Mouse (Mus musculus) CH12.LX (cell line): ENCODE data around the gene Dctn3.
"Not testable (repeated sequence)": the region's sequence is repeated elsewhere in the genome, so short reads cannot be mapped to it uniquely, and the experiment has no call there.

Experiments
- CTCF ChIP-seq, 2 experiments: IDR thresholded peaks in 1 of 2; conservative IDR thresholded peaks in 1 of 2; 2 replicates each; pipeline ENCODE4 v1.5.1; 2011 to 2012; ENCODE audit warnings: low read depth in 2 of 2, low read length in 2 of 2, improper control_type of control experiment in 1 of 2, inconsistent platforms in 1 of 2, mild to moderate bottlenecking in 1 of 2, moderate library complexity in 1 of 2
- E2F4 ChIP-seq: IDR thresholded peaks from 2 replicates; pipeline ENCODE4 v1.6.1; 2011; ENCODE audit warnings: low read depth, low read length, improper control_type of control experiment; ENCODE audit not compliant: insufficient replicate concordance
- ZC3H11A ChIP-seq: IDR thresholded peaks from 2 replicates; pipeline ENCODE4 v1.6.1; 2012; ENCODE audit warnings: low read depth, mild to moderate bottlenecking, inconsistent platforms, low read length, improper control_type of control experiment

DNA sequence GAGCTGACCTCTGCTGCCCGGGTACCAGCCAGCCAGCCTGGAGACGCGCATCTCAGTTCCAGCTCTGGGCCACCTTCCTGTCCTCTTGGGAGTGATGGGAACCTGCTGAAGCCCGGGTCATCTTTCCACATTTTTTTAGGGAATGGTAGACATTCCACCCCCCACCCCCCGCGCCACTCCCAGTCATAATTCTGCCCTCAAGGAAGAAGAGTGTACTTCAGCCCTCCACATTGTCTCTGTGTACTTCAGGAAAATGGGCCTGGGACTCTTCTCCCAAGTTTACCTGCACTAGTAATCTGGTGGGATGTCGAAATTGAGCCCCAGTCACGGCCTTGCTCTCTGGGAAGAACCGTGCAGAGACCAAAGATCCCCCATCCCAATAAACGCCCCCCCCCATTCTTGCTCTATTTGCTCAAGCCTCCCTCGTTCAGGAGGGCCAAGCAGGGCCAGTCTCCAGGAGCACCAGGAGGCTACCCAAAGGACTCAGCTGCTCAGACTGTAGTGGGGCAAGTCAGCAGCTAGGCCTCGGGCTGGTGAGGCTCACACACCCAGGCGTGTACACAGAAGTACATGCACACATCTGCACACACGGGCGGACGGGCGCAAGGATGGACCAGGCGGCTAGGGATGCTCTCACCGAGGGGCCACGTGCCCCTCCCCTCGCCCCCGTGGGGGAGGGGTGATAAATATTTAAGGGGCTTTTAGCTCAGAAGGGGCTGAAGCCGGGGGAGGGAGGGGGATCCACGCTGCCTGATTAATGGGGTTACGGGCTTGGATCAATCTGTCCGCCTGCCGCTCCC, 38.6 kb downstream of the Dctn3 start:
- not testable (repeated sequence) for TF ChIP-seq CTCF (conservative IDR thresholded peaks at IDR 0.05 in 1 of 2, IDR thresholded peaks at IDR 0.05 in 1 of 2; ENCODE audit: low read depth in 2 of 2, low read length in 2 of 2); E2F4; ZC3H11A
